Mouse (Mus musculus) thymus, postnatal 4 days (tissue): ENCODE data around the gene Zfp384.
A peak's percentile ranks its signal among the peaks of the same experiment; 100 is the strongest.

Experiments
- DNase-seq: peaks from one replicate; pipeline ENCODE4 v3.0.0; 2021

Gene Zfp384

GRCm38 (mm10) chr6:125009129-125009180, at the start of gene Zfp384:
Zfp384 (plus strand) TSS chr6:125009145.
- DNase-seq = no peak

- no peak for DNase-seq
These were observed 49.0 kb upstream of the Zfp384 start for GRCm38 (mm10) chr6:124959960-124960359.

- no peak for DNase-seq
These were observed 47.9 kb upstream of the Zfp384 start for GRCm38 (mm10) chr6:124961021-124961420.

DNA sequence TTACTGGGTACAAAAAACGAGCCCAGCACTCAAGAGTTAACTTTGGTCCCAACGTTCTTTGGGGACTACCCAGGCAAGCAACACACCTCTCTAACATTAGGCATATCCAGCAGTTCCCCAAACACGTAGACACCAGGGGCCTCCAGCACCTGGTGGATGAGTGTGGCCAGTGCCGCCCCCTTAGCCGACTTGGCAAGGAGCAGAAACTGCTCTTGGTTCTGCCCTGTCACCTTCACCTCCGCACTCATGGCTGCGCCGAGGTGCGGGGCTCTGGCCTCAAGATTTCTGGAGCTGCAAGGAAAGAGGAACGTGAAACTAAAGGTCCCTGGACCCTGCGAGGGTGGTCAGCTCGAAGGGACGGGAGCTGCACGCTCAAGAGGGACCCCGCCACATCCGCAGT, 44.3 kb upstream of the Zfp384 start:
- no peak for DNase-seq

DNA sequence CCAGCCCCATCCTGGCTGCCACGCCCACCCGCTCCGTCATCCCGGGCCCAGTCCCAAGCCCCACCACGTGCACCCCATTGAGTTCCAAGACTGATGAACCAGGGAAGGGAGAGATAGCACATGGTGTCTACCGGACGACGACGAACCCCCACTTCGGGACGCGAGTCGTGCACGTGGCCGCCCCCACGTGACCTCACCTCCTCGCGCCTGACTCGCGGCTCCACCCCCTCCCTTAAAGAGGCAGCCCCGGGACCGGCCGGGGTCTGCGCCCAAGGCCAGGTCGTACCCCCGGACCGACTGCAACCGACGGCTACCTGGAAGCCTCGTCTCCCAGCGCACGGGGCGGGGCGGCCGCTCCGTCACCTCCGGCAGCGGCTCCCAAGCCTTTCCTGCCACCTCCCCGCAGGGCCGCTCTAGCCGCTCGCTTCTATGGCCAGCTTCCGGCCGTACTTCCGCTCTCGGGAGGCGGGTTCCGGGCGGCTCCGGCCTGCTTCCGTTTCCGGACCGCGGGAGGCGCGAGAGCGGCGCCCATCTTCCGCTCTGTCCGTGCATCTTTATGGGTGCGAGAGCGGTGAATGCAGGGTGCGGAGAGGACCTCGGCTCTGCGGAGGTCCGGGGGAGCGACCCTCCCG, 43.7 kb upstream of the Zfp384 start, which contains the start of gene Cops7a:
Gene Cops7a (minus strand): TSS at position 451 of the 632 bp plus-strand sequence.
- peak; percentile 97 for DNase-seq

DNA sequence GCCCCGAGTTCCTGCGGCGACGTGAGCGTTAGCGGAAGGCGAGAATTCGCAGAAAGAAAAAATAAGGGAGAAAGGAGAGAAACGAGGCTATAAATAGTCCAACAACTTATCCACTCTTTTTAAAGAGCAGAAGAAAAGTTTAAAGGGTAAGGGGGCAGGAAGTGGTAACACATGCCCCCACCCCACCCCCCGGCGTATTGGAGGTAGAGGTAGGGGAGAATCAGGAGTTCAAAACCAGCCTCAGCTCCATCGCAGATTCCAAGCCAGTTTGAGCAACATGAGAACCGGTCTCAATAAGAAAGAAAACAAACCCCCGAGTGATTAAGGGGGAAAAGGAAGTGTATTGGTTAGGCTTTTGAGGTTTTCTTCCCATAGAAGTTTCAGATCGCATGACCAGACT, 43.2 kb upstream of the Zfp384 start:
- no peak for DNase-seq

DNA sequence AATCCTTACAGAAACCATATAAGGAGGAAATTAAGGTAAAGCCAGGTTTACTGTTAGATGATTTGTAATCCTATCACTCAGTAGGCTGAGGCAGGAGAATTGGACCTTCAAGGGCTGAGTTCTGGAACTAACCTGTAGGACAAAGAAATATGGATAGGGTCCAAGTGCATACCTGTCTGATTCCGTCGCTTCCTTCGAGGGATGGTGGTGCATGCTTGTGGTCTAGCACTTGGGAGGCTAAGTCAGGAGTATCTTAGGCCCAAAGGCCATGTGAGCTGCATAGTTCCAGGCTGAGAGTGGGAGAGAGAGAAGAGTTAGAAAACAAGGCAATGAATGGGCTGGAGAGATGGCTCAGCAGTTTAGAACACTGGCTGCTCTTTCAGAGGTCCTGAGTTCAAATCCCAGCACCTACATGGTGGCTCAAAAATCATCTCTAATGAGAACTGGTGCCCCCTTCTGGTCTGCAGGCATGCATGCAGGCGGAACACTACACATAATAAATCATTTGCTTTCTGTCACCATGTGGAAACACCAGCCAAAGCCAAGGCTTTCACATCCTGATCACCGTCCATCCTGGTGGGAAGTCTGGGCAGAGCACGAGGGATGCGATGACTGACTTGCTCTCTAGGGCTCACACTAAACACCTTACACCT, 42.4 kb upstream of the Zfp384 start:
- peak; percentile 56 for DNase-seq

- DNase-seq = peak; percentile 78
These were observed 41.2 kb upstream of the Zfp384 start for GRCm38 (mm10) chr6:124967766-124968165.

DNA sequence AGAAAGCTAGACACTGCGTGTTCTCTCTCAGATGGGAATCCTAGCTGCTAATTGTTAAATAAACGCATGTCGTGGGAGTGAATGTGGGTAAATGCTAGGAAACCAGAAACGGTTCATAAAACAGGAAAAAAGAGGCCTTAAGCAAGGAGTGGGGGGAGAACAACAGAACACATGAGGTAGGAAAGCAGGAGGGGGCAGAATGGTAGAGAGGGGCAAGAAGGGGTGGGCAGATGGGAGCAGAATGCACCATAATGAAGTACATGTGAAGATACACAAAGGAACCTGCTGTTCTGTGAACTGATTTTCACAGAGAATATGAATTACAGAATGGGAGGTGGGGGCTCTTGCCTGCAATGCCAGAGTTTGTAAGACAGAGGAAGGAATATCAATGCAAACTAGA, 16.7 kb upstream of the Zfp384 start:
- no peak for DNase-seq

DNA sequence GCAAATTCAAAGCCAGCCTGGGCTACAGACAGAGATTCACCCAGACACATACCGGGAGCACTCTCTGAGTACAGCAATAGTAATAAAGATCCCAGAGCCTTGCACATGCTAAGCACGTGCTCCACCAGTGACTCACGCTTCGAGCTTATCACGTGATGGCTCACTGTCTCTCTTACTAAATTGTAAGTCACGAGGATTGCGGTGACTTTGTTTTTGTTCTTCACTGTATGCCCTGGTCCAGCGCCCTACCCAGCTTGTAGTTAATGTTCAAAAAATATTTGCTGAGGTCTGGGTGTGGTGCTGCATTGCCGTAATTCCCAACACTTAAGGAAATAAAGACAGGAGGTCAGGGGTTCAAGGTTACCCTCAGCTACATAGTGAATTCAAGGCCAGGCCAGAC, 15.6 kb upstream of the Zfp384 start:
- no peak for DNase-seq

DNA sequence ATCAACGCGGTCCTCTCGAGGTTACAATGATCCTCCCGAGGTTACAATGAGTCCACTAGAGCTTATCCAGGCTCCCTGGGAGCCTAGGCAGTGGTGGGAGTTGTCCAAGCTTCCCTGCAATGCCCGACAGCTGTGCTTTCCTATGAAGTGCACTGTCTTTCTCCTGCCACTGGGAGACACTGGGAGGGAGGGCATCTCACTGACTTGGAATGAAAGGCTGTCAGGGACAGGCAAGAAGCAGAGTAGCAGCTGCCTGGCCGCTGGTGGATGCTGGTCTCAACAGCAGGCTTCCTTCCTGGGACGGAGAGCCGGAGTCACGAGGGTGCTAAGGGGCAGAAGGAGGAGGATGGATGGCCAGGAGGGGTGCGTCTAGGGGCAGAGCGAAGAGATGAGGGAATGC, 15.1 kb upstream of the Zfp384 start:
- DNase-seq = no peak

GRCm38 (mm10) chr6:124995246-124995645, 13.7 kb upstream of the Zfp384 start:
- no peak for DNase-seq

DNA sequence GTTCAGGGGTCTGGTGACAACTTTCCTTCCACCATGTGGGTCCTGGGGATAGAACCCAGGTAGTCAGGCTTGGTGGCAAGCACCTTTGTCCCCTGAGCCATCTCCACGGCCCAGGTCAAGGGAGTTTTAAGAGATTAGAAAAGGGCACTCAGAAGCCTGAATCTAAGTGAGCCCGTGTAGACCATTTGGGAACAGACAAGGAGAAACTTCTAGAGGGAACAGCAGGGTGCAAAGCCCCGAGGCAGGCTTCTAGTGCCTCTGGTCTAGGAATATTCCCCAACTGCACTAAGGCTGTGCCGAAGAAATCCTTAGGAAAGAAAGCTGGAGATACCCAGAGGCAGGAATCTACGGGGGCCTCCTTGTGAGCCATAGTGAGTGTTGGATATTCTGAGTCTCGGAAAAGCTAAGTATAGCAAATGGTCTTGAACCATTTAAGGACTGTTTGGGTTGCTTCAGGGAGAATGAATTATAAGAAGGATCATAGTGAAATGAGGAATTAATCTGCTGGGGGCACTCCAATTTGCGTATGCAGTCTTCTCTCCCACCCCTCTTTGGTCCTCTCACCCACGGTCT, 13.0 kb upstream of the Zfp384 start:
- no peak for DNase-seq

- DNase-seq = peak; percentile 95
These were observed 12.1 kb upstream of the Zfp384 start, which contains the start of gene Pianp for GRCm38 (mm10) chr6:124996551-124997501. Pianp (plus strand) TSS chr6:124996694.

DNA sequence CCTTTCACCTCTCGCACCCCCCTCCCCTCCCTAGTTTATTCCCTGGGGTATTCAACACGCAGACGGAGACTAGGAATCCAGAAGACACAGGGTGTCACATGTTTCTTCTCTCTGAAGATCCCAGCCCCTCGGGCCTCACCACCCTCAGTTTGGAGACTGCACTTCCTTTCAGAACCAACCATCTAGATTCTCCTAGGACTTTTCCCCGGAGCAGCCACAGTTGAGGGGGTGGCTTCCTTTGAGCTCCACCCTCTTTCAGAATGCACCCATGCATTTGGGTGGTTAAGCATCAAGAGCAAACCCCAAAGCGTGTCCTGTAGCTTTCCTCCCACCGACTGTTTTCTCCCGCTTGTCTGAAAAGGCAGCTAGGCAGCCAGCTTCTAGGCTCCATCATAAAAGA, 10.9 kb upstream of the Zfp384 start:
- no peak for DNase-seq

- no peak for DNase-seq
These were observed 9.9 kb upstream of the Zfp384 start for GRCm38 (mm10) chr6:124999091-124999490.

GRCm38 (mm10) chr6:124999546-124999945, 9.4 kb upstream of the Zfp384 start:
- no peak for DNase-seq

- DNase-seq = no peak
These were observed 5.2 kb upstream of the Zfp384 start for GRCm38 (mm10) chr6:125003706-125004105.

DNA sequence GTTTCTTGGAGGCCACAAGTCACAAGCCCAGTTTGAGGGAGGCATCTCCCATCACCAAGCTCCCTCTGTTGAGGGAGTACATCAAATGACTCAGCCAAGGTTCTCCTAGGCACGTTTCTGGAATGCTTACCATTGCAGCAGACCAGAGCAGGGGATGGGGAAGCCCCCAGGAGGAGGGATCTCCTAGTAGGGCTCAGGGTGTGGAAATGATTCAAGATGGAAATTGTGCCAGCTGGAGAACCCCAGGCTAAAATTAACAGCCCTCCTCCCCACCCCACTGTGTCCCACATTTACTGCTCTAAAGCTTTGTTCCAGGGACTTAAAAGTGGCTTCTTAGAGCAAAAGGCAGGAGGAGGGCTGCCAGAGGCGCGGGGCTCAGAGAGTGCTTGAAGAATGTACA, 3.9 kb upstream of the Zfp384 start:
- no peak for DNase-seq

GRCm38 (mm10) chr6:125008060-125008459, 885 bp upstream of the Zfp384 start:
- DNase-seq = no peak

- DNase-seq = peak; percentile 93
These were observed 288 bp upstream of the Zfp384 start for GRCm38 (mm10) chr6:125008586-125009128.

DNA sequence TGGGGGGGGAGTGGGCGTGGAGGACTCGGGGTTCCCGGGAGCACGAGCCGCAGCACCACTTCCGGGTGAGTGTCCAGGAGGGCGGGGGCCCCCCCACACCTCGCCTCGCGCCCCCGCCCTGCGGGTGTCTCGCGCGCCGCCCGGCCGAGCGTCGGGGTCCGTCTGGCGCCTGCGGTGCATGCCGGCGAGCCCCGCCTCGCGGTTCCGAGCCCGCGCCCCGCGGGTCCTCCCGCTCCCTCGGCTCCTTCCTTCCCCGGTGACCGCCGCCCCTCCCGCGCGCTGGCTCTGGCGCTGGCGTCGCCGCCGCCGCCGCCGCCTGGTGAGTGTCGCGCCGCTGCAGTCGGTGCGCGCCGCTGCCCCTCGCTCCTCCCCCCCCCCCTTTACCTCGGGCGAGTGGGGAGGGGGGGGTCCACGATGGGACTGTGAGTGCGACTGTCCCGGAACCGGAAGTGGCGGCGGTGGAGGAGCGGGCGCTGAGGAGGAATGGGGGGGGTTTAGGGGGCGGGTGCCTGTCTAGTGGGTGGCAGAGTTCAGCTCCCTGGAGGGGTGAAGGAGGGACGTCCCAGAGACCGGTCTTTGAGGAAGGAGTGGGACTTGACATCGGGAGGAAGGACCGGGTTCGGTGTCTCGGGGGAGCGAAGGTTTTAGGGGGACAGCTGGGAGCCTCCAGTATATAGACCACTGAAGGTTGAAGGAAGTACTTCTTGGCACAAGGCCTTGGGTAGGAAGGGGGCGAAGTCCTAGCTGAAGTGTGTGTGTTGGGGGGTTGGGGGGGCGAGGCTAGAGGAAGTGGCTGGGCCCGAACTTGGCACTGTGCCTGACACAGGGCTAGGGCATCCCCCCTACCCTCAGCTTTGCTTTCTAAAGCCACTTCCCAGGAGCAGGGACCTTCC, 482 bp downstream of the Zfp384 start:
- DNase-seq = peak; percentile 89

DNA sequence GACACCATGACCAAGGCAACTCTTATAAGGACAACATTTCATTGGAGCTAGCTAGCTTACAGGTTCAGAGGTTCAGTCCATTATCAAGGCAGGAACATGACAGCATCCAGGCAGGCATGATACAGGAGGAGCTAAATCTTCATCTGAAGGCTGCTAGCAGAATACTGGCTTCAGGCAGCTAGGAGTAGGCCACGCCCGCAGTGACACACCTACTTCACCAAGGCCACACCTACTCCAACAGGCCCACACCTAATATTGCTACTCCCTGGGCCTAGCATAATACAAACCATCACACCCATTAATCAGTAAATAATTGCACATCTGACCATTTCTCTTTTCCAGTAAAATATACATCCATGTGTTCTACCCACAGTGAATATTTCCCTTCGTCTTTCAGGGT, 8.7 kb downstream of the Zfp384 start:
- no peak for DNase-seq
